In the genomic region with DNA sequence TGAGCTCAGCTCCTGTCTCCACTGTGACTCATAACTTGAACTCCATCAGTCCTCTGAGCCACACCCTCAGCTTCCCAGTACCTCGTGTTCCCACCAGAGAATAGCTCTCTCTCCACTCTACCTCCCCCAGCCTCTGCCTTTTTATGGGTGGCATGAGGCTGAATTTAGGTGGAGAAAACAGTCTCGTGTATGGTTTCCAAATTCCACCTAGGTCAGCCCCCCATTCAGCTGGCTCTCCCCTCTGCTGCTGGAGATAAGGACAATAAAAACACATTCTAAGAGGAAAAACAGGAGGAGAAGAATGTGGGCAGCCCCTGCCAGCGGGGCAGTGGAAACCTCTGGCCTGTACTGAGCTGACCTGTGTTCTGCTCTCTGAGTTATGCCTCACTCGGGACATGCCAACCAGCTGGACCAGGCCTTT, we compare ENCODE assay signal across 17 mouse cellular contexts. TPM values are rescaled to one million over a fixed set of nuclear protein-coding genes. Genes with fewer than 3 reads are reported as not detected.
DNase-seq lines count a peak whose midpoint lies in the region; ATAC-seq and TF ChIP-seq lines count a peak whose summit lies in the region.
"Had no signal": no experiment of that assay in that cellular context is flagged by ENCODE, and none has a peak within 500 bp of the region (broad histone marks: within the 10 kb centered on the region; RNA-seq: fewer than 3 reads in every experiment).

No protein-coding gene starts in this region.

- TF ChIP-seq POLR2A in myocyte (IDR thresholded peaks at IDR 0.05; ENCODE audit: insufficient read length, low read depth) = no peak

- peak overlapping the region; percentile 76 for H3K27ac ChIP-seq in brown adipose tissue, adult 24 weeks (replicated peaks; ENCODE audit: low read depth, low read length)
- H3K27ac ChIP-seq in forebrain, embryonic 11.5 days (ENCODE audit: low read depth, low read length) = no peak overlapping the region
- H3K27ac ChIP-seq: left cerebral cortex, adult 2 months had no signal

- no peaks in the 10 kb centered on the region for H3K36me3 ChIP-seq in myocyte (ENCODE audit: control insufficient read depth, insufficient read depth)
- H3K36me3 ChIP-seq in forebrain, embryonic 11.5 days (ENCODE audit: control insufficient read depth, insufficient read depth, low read length) = no peaks in the 10 kb centered on the region

- H3K9ac ChIP-seq in forebrain, embryonic 11.5 days (ENCODE audit: low read length) = no peak overlapping the region
- H3K9ac ChIP-seq: lung, embryonic 14.5 days had no signal

- peaks cover 12% of the 10 kb centered on the region; the same call in 1 of the 2 replicates for H3K4me1 ChIP-seq in brown adipose tissue, adult 24 weeks (ENCODE audit: control insufficient read depth, insufficient read depth, insufficient read length, low read length)
- H3K4me1 ChIP-seq in forebrain, embryonic 11.5 days (replicated peaks; ENCODE audit: control insufficient read depth, insufficient read depth, low read length) = no peaks in the 10 kb centered on the region

- H3ac ChIP-seq in myocyte (ENCODE audit: control insufficient read depth, insufficient read length) = no peak overlapping the region

- H3K27me3 ChIP-seq in myocyte (ENCODE audit: control insufficient read depth, insufficient read depth, insufficient read length) = no peaks in the 10 kb centered on the region
- no peaks in the 10 kb centered on the region for H3K27me3 ChIP-seq in forebrain, embryonic 11.5 days (ENCODE audit: control insufficient read depth, insufficient read depth, low read length)
- H3K27me3 ChIP-seq: CH12.LX had no signal

- peak overlapping the region; percentile 68 for H3K4me2 ChIP-seq in myocyte (ENCODE audit: low read depth)
- H3K4me2 ChIP-seq in forebrain, embryonic 11.5 days (ENCODE audit: low read depth, low read length, severe bottlenecking) = no peak overlapping the region
- H3K4me2 ChIP-seq: lung, embryonic 14.5 days; midbrain, embryonic 11.5 days had no signal

- intact Hi-C loops in heart, postnatal 14 days (cut with DNase I) = no loop called here

- peak; percentile 33 for DNase-seq in heart, adult 8-10 months (ENCODE audit: low spot score)
- no peak for DNase-seq in heart, postnatal 14 days
- peak; percentile 28 for DNase-seq in testis, postnatal 14 days (ENCODE audit: low spot score)
- no peak for DNase-seq in testis, postnatal 10 days (ENCODE audit: low spot score)
- DNase-seq in cerebellum, adult 18-20 months = no peak
- no peak for DNase-seq in forebrain, embryonic 11.5 days (ENCODE audit: low spot score)
- DNase-seq: adrenal gland, postnatal 25 days; cerebellum, adult 2 months; kidney, adult 18-20 months; liver; lung, embryonic 14.5 days; thymus, postnatal 14 days had no signal

- ATAC-seq in forebrain, embryonic 11.5 days (replicated peaks; ENCODE audit: low FRiP score) = no peak

- H3K79me2 ChIP-seq in myocyte (ENCODE audit: control insufficient read depth, insufficient read depth) = no peaks in the 10 kb centered on the region

- WGBS in forebrain, embryonic 11.5 days = 80% methylated on average over 4 of the region's 4 CpGs

- H3K4me3 ChIP-seq in brown adipose tissue, adult 24 weeks (ENCODE audit: insufficient read depth, low read depth, low read length) = no peak overlapping the region
- no peak overlapping the region for H3K4me3 ChIP-seq in myocyte
- H3K4me3 ChIP-seq in forebrain, embryonic 11.5 days (ENCODE audit: low read depth, low read length) = no peak overlapping the region
- H3K4me3 ChIP-seq: left cerebral cortex, adult 2 months had no signal

- no peaks in the 10 kb centered on the region for H3K9me3 ChIP-seq in forebrain, embryonic 11.5 days (ENCODE audit: control insufficient read depth, low read length)

TF ChIP-seq in myocyte, 11 proteins besides CTCF, POLR2A, EP300 and RAD21:
- TF ChIP-seq CEBPB (IDR thresholded peaks at IDR 0.05; ENCODE audit: insufficient read depth, poor library complexity, severe bottlenecking) (peak; percentile 25; the same call in 1 of the 2 replicates), MYOG (IDR thresholded peaks at IDR 0.05; ENCODE audit: control insufficient read depth in 1 of 3, insufficient read depth in 1 of 3, insufficient read length in 2 of 3, low read depth in 2 of 3) (peak in 1 of 3 experiments; percentile 57), E2F4 (IDR thresholded peaks at IDR 0.05; ENCODE audit: insufficient read depth) (no peak)
TF ChIP-seq in myocyte: peak in this region for 2.

RNA-seq across cellular contexts. Expression of a gene that starts 28.4 kb away (rescaled TPM):
- 1 to 10 TPM; 2.2 to 3.2 (median 3.1) TPM for total RNA-seq in heart, adult 8-10 months (2022)
- 1 to 10 TPM; 5.2 to 6.0 TPM for total RNA-seq in heart, postnatal 14 days (2021)
- 66.9 and 95.9 TPM in 2 replicates for polyA plus RNA-seq in brown adipose tissue, adult 24 weeks (2012; ENCODE audit: insufficient read depth, insufficient read length, missing spikeins)
- polyA plus RNA-seq in myocyte (2012; fragmentation: generic; extraction: Trizol) = 0.64 TPM
- polyA plus RNA-seq in forebrain, embryonic 11.5 days (2014; fragmentation: Nextera tagmentation; extraction: Ambion mirVana) = 3.9 and 4.6 TPM in 2 replicates
- total RNA-seq: CH12.LX had no signal

Comparison
In these comparisons a context has a peak if more than half of its experiments do, and no peak if none do; other contexts are left out.
1. DNase-seq: peak in heart, adult 8-10 months (single experiment) and testis, postnatal 14 days (single experiment); none in heart, postnatal 14 days (0 of 2), testis, postnatal 10 days (single experiment), cerebellum, adult 18-20 months (0 of 2) and forebrain, embryonic 11.5 days (single experiment).
2. RNA of a gene that starts 28.4 kb away (polyA plus RNA-seq): 66.9 to 95.9 TPM in brown adipose tissue, adult 24 weeks; 3.9 to 4.6 TPM in forebrain, embryonic 11.5 days and 0.64 TPM in myocyte (single experiment); every median in the first group is over 10 times any median in the second.